Mouse (Mus musculus): ENCODE measurements around the gene Sema3e.

Sema3e gene

GRCm38 (mm10) chr5:14025205-14026124 lies at the start of gene Sema3e:
TSS of gene Sema3e (plus strand) at chr5:14025276.
- DNase-seq: no peak

DNA sequence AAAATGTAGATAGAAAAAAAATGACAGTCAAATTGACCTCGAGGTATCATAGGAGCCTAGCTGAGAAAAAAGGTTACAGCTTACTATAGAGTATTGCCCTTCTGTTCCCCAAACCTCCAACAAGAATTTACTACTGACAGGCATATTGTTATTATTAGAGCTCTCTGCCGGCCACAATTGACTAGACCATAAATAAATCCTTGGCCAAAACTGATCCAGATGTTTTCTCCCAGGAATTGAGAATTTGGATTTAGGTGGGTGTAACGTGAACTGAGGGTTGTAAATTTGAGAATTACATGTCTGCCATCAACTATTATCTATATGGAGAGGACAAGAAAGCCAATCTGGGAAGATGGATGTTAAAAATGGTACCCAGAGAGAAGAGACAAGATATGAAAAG lies 47.5 kb upstream of the Sema3e start:
- DNase-seq: no peak

GRCm38 (mm10) chr5:13979156-13979555 lies 45.9 kb upstream of the Sema3e start:
- DNase-seq: no peak

DNA sequence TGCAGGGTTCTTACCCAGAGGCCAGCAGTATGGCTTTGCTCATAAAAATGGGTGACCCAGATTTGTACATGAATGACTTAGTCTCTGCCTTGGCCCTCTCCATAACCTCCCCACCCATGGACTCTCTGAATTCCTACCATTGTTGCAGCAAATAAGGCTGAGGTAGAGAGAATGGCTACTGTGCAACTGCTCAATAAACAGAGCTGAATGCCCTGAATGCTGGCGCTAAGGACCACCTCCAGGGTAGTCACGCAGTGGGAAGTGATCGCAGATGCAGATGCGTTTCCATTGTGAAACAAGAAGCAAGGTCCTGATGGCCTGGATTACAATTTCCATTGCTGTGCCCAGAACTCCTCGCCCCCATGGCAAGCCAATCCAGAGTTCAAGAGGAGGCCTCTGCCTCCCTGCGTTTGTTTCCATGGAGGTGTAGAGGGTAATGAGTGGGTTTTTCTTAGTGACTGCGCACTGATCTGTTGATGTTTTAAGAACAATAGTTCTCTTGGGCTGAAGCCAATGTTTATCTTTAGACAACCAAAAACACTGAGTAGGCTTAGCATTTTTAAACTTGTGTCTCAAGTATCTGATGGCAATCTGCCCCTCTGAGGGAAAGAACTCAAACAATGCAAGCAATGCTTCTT lies 42.5 kb upstream of the Sema3e start:
- no peak for DNase-seq

GRCm38 (mm10) chr5:13983608-13984007 lies 41.5 kb upstream of the Sema3e start:
- no peak for DNase-seq

GRCm38 (mm10) chr5:13985669-13986068 lies 39.4 kb upstream of the Sema3e start:
- DNase-seq: no peak

- no peak for DNase-seq
Observed at GRCm38 (mm10) chr5:13987123-13987522, 38.0 kb upstream of the Sema3e start.

DNA sequence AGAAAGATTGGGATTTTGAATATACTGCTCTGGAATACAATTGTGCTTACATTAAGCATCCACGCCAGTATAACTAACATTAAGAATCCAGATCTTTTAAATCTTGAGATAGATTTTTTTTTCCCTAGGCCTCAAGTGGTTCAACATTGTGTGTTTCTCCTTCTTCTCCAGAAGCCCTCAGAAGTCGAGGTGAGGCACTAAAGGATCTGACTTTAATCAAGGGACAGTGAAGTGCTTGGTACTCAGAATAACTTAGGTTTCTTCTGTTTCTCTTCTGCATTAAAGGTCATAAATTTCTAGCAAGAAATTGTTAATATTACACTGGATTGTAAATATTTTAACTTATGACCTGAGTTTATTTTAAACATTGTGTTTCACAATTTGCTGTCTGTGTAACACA lies 37.1 kb upstream of the Sema3e start:
- no peak for DNase-seq

- no peak for DNase-seq
Observed at GRCm38 (mm10) chr5:13992734-13993396, 32.2 kb upstream of the Sema3e start.

GRCm38 (mm10) chr5:14028341-14028740 lies 3.3 kb downstream of the Sema3e start:
- no peak for DNase-seq

DNA sequence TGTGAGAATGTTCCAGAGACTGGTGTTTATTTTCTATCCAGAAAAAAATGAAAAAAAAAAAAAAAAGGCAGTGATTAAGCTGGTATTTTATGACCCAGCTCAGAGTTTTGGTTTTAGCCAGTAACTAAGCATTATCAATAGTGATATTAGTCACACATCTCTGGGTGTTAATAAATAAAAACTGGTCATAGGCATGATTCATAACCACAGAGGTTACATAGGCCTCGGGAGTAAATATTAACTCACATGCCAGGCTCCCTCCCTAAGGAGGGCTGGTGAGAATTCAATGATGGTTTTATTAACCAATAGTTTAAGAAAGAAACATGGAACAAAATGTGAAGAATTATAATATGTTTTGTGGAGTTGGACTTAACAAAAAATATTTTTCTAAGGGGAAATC lies 5.7 kb downstream of the Sema3e start:
- DNase-seq: no peak

DNA sequence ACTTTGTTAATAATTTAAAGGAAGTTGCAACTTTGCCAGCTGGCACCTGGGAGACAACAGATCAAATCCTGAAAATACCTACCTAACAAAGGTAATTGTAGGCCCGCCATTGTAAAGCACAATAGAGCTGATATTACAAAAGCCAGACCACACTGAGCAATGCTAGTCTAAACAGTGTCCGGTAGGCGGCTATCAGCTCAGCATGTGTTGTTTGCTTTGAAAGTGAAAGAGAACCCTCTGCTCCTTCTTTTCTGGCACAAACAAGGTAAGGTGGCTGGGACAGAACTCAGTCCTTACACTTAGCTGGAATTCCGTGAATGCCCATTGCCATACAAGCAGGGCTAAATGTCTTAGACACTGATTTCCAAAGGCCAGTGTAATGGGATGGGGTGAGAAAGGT lies 7.0 kb downstream of the Sema3e start:
- no peak for DNase-seq

GRCm38 (mm10) chr5:14033302-14033701 lies 8.2 kb downstream of the Sema3e start:
- DNase-seq: no peak

DNA sequence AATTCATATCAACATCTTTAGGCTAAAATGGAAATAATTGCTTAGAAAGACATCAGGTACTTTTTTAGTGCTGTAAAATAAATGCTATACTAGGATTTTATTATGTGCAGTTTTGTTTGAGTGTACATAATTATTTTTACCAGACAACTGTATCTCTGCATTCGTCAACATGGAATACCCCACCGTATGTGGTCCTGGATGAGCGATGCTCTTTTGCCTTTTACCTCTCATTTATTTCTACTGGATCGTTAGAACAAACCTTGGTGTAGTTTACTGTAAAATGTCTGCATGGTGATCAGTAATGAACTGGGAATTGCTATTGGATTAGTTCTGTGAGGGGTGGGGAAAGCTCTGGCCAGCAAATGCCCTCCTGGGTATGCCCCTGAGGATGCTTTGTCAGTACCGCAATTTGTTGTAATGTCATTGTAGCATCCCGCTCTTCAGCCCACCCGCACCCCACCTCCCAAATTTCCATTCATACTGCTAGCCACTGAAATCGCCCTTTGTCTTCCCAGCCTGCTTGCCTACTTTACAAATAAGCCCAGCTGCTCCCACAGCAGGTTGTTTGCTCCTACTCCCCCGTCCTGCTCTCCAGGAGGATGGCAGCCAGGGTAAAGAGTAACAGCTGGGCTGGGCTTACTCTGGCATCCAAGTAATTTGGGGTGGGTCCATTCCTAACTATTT lies 13.9 kb downstream of the Sema3e start:
- no peak for DNase-seq

DNA sequence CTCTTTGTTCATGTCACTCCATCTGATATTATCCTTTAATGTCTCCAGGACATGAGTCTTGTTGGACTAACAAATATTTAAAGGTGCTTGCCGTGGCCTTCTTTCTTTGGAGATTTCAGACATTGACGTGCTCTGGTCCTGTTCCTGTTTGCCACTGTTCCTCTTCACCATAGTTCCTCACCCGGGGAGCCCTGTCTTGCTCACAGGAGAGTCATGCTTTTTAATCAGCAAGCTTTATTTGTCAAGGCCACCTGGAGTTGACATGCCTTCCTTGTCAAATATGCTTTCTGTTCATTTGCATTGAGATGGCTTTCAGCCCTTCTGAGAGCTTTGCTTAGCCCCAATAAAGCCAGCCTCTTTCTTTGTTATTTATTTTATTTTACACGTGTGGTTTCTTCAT lies 15.1 kb downstream of the Sema3e start:
- no peak for DNase-seq

DNA sequence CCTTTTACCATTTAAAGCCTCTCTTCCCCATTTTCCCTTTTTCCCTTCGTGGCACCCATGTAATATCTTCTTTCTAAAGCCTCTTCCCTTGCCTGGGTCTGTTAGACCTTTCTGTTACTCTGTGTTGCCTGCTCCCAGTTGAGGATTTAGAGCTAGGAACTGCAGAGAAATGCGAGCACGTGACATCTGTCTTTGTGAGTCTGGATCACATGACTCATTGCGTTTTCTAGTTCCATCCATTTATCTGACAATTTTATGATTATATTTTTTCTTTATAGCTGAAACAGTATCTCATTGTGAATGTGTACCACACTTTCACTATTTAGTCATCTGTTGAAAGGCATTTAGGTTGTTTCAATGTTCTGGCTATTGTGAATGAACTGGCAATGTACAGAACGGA lies 18.0 kb downstream of the Sema3e start:
- no peak for DNase-seq

DNA sequence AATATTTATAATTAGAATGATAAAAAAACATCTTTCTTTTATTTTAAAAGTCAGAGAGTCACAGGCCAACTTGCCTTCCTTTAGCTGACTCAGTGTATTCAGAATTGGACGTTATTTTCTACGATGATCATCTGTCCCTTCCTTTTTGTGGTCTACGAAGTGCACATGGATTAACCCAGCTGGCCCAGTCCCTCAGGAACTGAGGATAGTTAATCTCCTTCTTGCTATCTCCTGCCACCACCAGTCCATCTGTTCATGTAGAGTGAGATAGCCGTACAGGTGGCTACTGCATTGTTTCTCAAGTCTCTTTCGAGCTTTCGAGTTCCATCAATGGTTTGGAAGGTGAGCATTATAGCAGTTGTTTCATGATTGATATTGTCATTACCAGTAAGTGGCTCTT lies 18.9 kb downstream of the Sema3e start:
- DNase-seq: no peak

GRCm38 (mm10) chr5:14048660-14049059 lies 23.6 kb downstream of the Sema3e start:
- no peak for DNase-seq

DNA sequence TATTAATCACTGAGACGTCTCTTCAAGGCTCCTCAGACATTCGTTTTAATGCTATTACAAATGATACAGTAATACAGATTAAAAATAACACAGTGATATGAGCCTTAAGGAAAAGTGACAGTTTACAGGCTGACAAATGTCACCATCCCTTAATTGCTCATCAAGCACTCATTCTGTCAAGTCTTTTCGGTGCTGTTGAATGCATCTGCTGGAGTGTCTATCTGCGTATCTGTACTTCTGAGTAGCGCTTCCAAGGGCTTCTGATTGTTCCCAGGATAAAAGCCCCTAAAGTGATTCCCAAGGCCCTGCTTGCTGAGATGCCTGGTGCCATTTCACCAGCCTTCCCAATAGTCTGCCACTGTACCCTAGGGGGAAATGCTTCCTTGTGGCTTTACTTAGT lies 29.4 kb downstream of the Sema3e start:
- no peak for DNase-seq

- DNase-seq: no peak
Observed at GRCm38 (mm10) chr5:14059895-14060553, 34.9 kb downstream of the Sema3e start.

DNA sequence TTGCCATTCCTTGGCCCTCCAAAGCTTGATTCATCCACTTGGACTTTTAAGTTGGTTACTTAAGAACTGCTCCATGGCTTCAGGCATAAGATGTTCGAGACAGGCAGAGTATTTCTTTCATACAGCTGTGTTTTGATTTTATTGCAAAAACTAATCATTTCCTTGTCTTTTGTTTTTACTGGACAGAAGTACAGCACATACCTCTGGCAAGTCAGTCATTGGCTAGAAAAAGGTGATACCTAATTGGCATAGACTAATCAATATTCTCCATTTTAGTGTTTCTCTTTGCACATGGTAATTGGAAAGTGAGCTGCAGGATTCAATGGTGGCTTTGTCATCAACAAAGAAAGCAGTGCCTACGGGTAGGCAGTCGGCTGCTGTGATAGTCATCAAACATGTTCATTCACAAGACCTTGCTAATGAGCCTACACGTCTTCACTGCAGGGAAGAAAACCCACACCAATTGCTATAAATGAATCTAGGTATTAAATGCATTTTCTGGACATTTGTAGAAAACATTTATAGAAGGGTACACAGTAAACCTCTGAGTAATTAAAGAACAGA lies 37.9 kb downstream of the Sema3e start:
- DNase-seq: no peak

DNA sequence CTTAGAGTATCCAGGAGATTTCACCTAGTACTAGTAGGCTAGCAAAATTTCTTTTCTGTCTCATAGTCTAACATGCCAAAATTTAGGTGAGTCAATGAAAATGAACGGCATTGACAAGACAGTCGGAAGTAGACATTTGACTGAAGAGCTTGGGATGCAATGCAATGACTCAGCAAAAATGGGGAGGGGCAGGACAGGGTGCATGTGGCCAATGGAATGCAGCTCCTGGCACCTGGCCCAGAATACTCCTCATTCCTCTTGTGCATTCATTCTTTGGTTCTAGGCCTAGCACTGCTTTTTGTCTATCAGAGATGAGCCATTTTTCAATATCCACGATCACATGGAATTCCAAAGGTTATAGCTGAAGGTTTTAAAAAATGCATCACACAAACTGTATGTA lies 48.1 kb downstream of the Sema3e start:
- no peak for DNase-seq
